ENCODE assay signal across 18 mouse cellular contexts in genomic region chr7:140907697-140908096, GRCm38 (mm10). TPM values are rescaled to one million over a fixed set of nuclear protein-coding genes. Genes with fewer than 3 reads are reported as not detected.
DNase-seq lines count a peak whose midpoint lies in the region; ATAC-seq and TF ChIP-seq lines count a peak whose summit lies in the region.
"Had no signal": no experiment of that assay in that cellular context is flagged by ENCODE, and none has a peak within 500 bp of the region (broad histone marks: within the 10 kb centered on the region; RNA-seq: fewer than 3 reads in every experiment).

No protein-coding gene starts in this region.

- 83% methylated on average over 7 of the region's 7 CpGs for WGBS in heart, adult 2 months
- 79% methylated on average over 7 of the region's 7 CpGs for WGBS in lung, embryonic 14.5 days
- WGBS in liver, embryonic 11.5 days: 71% methylated on average over 7 of the region's 7 CpGs
- WGBS in neural tube, embryonic 15.5 days: 86% methylated on average over 7 of the region's 7 CpGs

- no peak overlapping the region for H3K27ac ChIP-seq in heart, adult 2 months
- no peak overlapping the region for H3K27ac ChIP-seq in lung, embryonic 14.5 days (ENCODE audit: low read depth)
- H3K27ac ChIP-seq in liver, embryonic 11.5 days (ENCODE audit: low read depth, low read length): peak overlapping the region; percentile 14
- no peak overlapping the region for H3K27ac ChIP-seq in neural tube, embryonic 15.5 days (replicated peaks)
- H3K27ac ChIP-seq: embryonic facial prominence, embryonic 10.5 days; midbrain, embryonic 12.5 days had no signal

- peak; percentile 47 for TF ChIP-seq CTCF in heart, adult 2 months (IDR thresholded peaks at IDR 0.05)
- peak; percentile 23; the same call in 1 of the 2 replicates for TF ChIP-seq CTCF in lung, embryonic 14.5 days (IDR thresholded peaks at IDR 0.05; ENCODE audit: low read depth)

- no peak for DNase-seq in heart, adult 2 months
- no peak for DNase-seq in heart, adult 11 months
- no peak for DNase-seq in lung, embryonic 14.5 days
- no peak for DNase-seq in lung, postnatal 4 days
- DNase-seq in liver, embryonic 11.5 days (ENCODE audit: low spot score): no peak
- DNase-seq in spleen, postnatal 36 days (ENCODE audit: low spot score in 2 of 2): no peak
- DNase-seq: cerebellum, adult 11 months; heart, postnatal 4 days; thymus, postnatal 25 days had no signal

- H3K4me2 ChIP-seq in lung, embryonic 14.5 days: no peak overlapping the region
- no peak overlapping the region for H3K4me2 ChIP-seq in liver, embryonic 11.5 days
- no peak overlapping the region for H3K4me2 ChIP-seq in neural tube, embryonic 15.5 days

- H3K9ac ChIP-seq in heart, adult 2 months (ENCODE audit: low read depth, low read length): no peak overlapping the region
- no peak overlapping the region for H3K9ac ChIP-seq in lung, embryonic 14.5 days
- H3K9ac ChIP-seq in liver, embryonic 11.5 days (ENCODE audit: low read depth, low read length): no peak overlapping the region
- no peak overlapping the region for H3K9ac ChIP-seq in neural tube, embryonic 15.5 days (replicated peaks)
- H3K9ac ChIP-seq: midbrain, embryonic 12.5 days had no signal

- TF ChIP-seq EP300 in heart, adult 2 months (IDR thresholded peaks at IDR 0.05; ENCODE audit: insufficient read depth, low read depth, low read length): no peak

- H3K27me3 ChIP-seq in heart, adult 2 months (ENCODE audit: control insufficient read depth, insufficient read depth, low read length): no peaks in the 10 kb centered on the region
- no peaks in the 10 kb centered on the region for H3K27me3 ChIP-seq in lung, embryonic 14.5 days (ENCODE audit: insufficient read depth, low read length)
- H3K27me3 ChIP-seq in liver, embryonic 11.5 days (replicated peaks; ENCODE audit: control insufficient read depth, insufficient read depth, low read length): no peaks in the 10 kb centered on the region
- H3K27me3 ChIP-seq in neural tube, embryonic 15.5 days (replicated peaks): no peaks in the 10 kb centered on the region

- no peaks in the 10 kb centered on the region for H3K4me1 ChIP-seq in heart, adult 2 months (ENCODE audit: control insufficient read depth, insufficient read depth, low read length)
- no peaks in the 10 kb centered on the region for H3K4me1 ChIP-seq in lung, embryonic 14.5 days (ENCODE audit: insufficient read depth)
- peaks cover 6% of the 10 kb centered on the region for H3K4me1 ChIP-seq in liver, embryonic 11.5 days (replicated peaks; ENCODE audit: control insufficient read depth, insufficient read depth, low read length)
- H3K4me1 ChIP-seq in neural tube, embryonic 15.5 days: peaks cover 12% of the 10 kb centered on the region

- no peak for ATAC-seq in lung, embryonic 14.5 days (ENCODE audit: insufficient read depth)
- ATAC-seq in liver, embryonic 11.5 days (replicated peaks; ENCODE audit: low FRiP score): no peak
- ATAC-seq in neural tube, embryonic 15.5 days (ENCODE audit: low FRiP score): no peak

- H3K4me3 ChIP-seq in heart, adult 2 months: no peak overlapping the region
- H3K4me3 ChIP-seq in lung, embryonic 14.5 days (ENCODE audit: low read depth, low read length): no peak overlapping the region
- H3K4me3 ChIP-seq in liver, embryonic 11.5 days (ENCODE audit: low read depth, low read length): no peak overlapping the region
- H3K4me3 ChIP-seq in neural tube, embryonic 15.5 days (replicated peaks): no peak overlapping the region
- H3K4me3 ChIP-seq: midbrain, embryonic 12.5 days; myocyte had no signal

- H3K9me3 ChIP-seq in lung, embryonic 14.5 days (ENCODE audit: low read depth, low read length): no peaks in the 10 kb centered on the region
- no peaks in the 10 kb centered on the region for H3K9me3 ChIP-seq in liver, embryonic 11.5 days (ENCODE audit: control insufficient read depth, low read length)
- no peaks in the 10 kb centered on the region for H3K9me3 ChIP-seq in neural tube, embryonic 15.5 days (replicated peaks)
- H3K9me3 ChIP-seq: embryonic facial prominence, embryonic 10.5 days; midbrain, embryonic 12.5 days had no signal

- intact Hi-C loops in heart, adult 2 months (cut with DNase I): loop anchor here (1.0 to 5.0 kb wide), 6 partner anchors 33 to 269 kb away; partner anchors contain the start of genes Gm45717, Ifitm2 and Pgghg

- no peak for TF ChIP-seq POLR2A in heart, adult 2 months (IDR thresholded peaks at IDR 0.05; ENCODE audit: insufficient read depth, low read depth, low read length)

- no peaks in the 10 kb centered on the region for H3K36me3 ChIP-seq in heart, adult 2 months (ENCODE audit: control insufficient read depth, insufficient read depth, low read length)
- no peaks in the 10 kb centered on the region for H3K36me3 ChIP-seq in lung, embryonic 14.5 days (ENCODE audit: insufficient read depth)
- no peaks in the 10 kb centered on the region for H3K36me3 ChIP-seq in liver, embryonic 11.5 days (ENCODE audit: control insufficient read depth, insufficient read depth, low read length)
- no peaks in the 10 kb centered on the region for H3K36me3 ChIP-seq in neural tube, embryonic 15.5 days
- H3K36me3 ChIP-seq: embryonic facial prominence, embryonic 10.5 days; midbrain, embryonic 12.5 days had no signal

- H3K79me2 ChIP-seq in heart, adult 2 months (replicated peaks; ENCODE audit: control insufficient read depth, insufficient read depth, low read length): no peaks in the 10 kb centered on the region

RNA-seq across cellular contexts. Expression of gene Cox8b, which starts 7.5 kb away (rescaled TPM):
- 1,000 to 10,000 TPM; 2,777 to 3,250 TPM for total RNA-seq in heart, adult 2 months (2021)
- 1,727 and 2,194 TPM in 2 replicates for polyA plus RNA-seq in heart, adult 2 months (2012; rRNA removed)
- polyA plus RNA-seq in lung, embryonic 14.5 days (2014; fragmentation: Nextera tagmentation; extraction: Ambion mirVana): 1.7 TPM in 1 of 2 replicates, not detected in the other
- 0.97 TPM in 1 of 2 replicates, not detected in the other for polyA plus RNA-seq in liver, embryonic 11.5 days (2014; fragmentation: Nextera tagmentation; extraction: Ambion mirVana)
- 1.5 and 4.8 TPM in 2 replicates for polyA plus RNA-seq in neural tube, embryonic 15.5 days (2015; fragmentation: Nextera tagmentation; extraction: Ambion mirVana)
- total RNA-seq: neutrophil, adult 5-6 weeks had no signal
- polyA plus RNA-seq: embryonic facial prominence, embryonic 10.5 days; forebrain, embryonic 14.5 days; kidney, embryonic 14.5 days; midbrain, embryonic 12.5 days; testis, adult 2 months had no signal

RNA-seq across cellular contexts. Expression of gene Nlrp6, which starts 13.0 kb away (rescaled TPM):
- total RNA-seq in heart, adult 2 months (2021): under 1 TPM in 1 of 2 experiments, not detected in 1; 0.07 TPM
- 0.04 and 0.06 TPM in 2 replicates for polyA plus RNA-seq in heart, adult 2 months (2012; rRNA removed)
- 0.08 TPM in 1 of 2 replicates, not detected in the other for polyA plus RNA-seq in lung, embryonic 14.5 days (2014; fragmentation: Nextera tagmentation; extraction: Ambion mirVana)
- polyA plus RNA-seq in liver, embryonic 11.5 days (2014; fragmentation: Nextera tagmentation; extraction: Ambion mirVana): 1.3 and 1.9 TPM in 2 replicates
- polyA plus RNA-seq in neural tube, embryonic 15.5 days (2015; fragmentation: Nextera tagmentation; extraction: Ambion mirVana): 0.67 and 5.6 TPM in 2 replicates
- total RNA-seq: heart, postnatal 4 days had no signal
- polyA plus RNA-seq: heart, embryonic 14.5 days had no signal

RNA-seq across cellular contexts. Expression of gene Sirt3, which starts 25.6 kb away (rescaled TPM):
- total RNA-seq in heart, adult 2 months (2021): 10 to 100 TPM; 53.1 to 60.6 TPM
- polyA plus RNA-seq in heart, adult 2 months (2012; rRNA removed): 86.9 and 100 TPM in 2 replicates
- polyA plus RNA-seq in lung, embryonic 14.5 days (2014; fragmentation: Nextera tagmentation; extraction: Ambion mirVana): 16.6 and 18.2 TPM in 2 replicates
- 19.9 and 24.5 TPM in 2 replicates for polyA plus RNA-seq in liver, embryonic 11.5 days (2014; fragmentation: Nextera tagmentation; extraction: Ambion mirVana)
- 61.9 and 67.8 TPM in 2 replicates for polyA plus RNA-seq in neural tube, embryonic 15.5 days (2015; fragmentation: Nextera tagmentation; extraction: Ambion mirVana)

RNA-seq across cellular contexts. Expression of gene Psmd13, which starts 25.9 kb away (rescaled TPM):
- 10 to 100 TPM; 72.6 to 86.1 TPM for total RNA-seq in heart, adult 2 months (2021)
- polyA plus RNA-seq in heart, adult 2 months (2012; rRNA removed): 50.8 and 71.0 TPM in 2 replicates
- 139 and 167 TPM in 2 replicates for polyA plus RNA-seq in lung, embryonic 14.5 days (2014; fragmentation: Nextera tagmentation; extraction: Ambion mirVana)
- polyA plus RNA-seq in liver, embryonic 11.5 days (2014; fragmentation: Nextera tagmentation; extraction: Ambion mirVana): 162 and 183 TPM in 2 replicates
- 253 and 254 TPM in 2 replicates for polyA plus RNA-seq in neural tube, embryonic 15.5 days (2015; fragmentation: Nextera tagmentation; extraction: Ambion mirVana)

RNA-seq across cellular contexts. Expression of gene Pgghg, which starts 33.5 kb away (rescaled TPM):
- total RNA-seq in heart, adult 2 months (2021): 1 to 10 TPM; 4.0 to 5.8 TPM
- polyA plus RNA-seq in heart, adult 2 months (2012; rRNA removed): 13.0 and 14.1 TPM in 2 replicates
- polyA plus RNA-seq in lung, embryonic 14.5 days (2014; fragmentation: Nextera tagmentation; extraction: Ambion mirVana): 20.7 and 22.6 TPM in 2 replicates
- polyA plus RNA-seq in liver, embryonic 11.5 days (2014; fragmentation: Nextera tagmentation; extraction: Ambion mirVana): 13.1 and 13.2 TPM in 2 replicates
- 6.3 and 10.2 TPM in 2 replicates for polyA plus RNA-seq in neural tube, embryonic 15.5 days (2015; fragmentation: Nextera tagmentation; extraction: Ambion mirVana)

Comparison
In these comparisons a context has a peak if more than half of its experiments do, and no peak if none do; other contexts are left out.
1. RNA of gene Cox8b, which starts 7.5 kb away (polyA plus RNA-seq): 1,727 to 2,194 TPM in heart, adult 2 months; 1.5 to 4.8 TPM in neural tube, embryonic 15.5 days, 0.97 TPM in liver, embryonic 11.5 days and 1.7 TPM in lung, embryonic 14.5 days; every median in the first group is over 100 times any median in the second.